Mouse (Mus musculus): ENCODE data around the gene Slc44a5.

Slc44a5 gene

DNA sequence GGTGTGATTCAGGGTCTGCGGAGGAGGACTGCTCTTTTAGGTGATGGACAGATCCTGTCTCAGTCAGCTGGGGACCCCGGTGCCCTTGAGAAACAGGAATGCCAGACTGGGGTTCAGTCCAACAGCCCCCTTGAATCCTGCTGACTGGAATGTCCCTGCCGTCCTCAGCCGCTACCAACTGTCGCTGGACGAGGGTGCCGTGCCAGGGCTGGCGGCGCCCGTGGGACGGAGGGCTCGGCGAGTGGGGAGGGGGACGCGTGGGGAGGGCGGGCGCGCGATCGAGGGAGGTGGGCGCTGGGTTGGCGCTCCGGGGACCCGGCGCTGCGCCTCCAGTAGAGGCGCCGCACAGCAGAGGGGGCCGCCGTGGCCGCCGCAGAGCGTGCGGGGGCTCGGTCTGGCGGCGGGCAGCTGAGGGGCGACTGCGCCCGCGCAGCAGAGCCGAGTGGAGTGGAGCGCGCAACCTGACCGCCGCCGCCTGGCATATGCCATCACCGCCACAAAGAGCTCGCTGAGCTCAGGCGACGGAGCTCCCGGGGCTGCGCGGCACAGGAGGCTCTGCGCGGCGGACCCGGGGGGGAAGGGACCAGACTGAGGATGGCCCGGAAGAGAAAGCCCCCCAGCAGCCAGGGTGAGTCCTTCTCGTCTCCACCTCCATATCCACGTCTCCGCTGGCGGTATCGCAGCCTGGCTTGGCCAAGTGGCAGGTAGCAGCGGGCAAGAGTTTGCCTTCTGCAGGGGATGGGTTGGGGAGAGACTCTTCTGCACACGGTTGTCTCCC, at the start of gene Slc44a5:
Gene Slc44a5, plus strand, starts transcription at position 266 of the 778 bp plus-strand sequence.
- no peak for DNase-seq

DNA sequence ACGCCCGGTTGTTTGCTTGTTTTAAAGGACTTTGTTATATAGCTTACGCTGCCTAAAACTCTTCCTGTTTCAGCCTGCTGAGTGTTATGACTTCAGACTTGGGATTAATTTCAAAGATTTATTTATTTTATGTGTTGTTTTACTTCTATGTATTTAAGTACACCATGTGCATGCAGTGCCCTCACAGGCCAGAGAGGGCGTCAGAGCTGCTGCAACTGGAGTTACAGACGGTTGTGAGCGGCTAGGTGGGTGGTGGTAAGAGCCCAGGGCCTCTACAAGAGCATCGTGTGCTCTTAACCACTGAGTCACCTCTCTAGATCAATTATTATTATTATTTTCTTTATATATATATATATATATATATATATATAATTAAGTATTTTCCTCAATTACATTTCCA, 46.9 kb upstream of the Slc44a5 start:
- no peak for DNase-seq

DNA sequence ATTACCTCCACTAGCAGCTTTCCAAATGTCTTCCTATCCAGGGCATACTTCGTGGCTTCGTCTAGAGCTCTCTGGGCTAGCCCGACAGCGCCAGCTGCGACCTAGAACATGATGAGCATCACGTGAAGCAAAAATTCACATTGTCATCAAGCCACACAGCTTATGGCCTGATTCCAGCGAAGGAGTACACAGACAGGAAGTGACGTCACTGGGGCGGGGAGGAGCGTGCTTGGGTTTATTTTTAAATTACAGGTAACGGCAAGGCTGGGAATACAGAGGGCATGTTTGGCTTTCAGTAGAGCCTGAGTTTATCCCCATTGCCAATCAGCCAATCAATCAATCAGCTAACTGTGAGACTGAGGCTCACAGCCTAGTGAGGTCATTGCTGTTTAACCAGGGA, 43.7 kb upstream of the Slc44a5 start:
- DNase-seq, result peak; percentile 31

DNA sequence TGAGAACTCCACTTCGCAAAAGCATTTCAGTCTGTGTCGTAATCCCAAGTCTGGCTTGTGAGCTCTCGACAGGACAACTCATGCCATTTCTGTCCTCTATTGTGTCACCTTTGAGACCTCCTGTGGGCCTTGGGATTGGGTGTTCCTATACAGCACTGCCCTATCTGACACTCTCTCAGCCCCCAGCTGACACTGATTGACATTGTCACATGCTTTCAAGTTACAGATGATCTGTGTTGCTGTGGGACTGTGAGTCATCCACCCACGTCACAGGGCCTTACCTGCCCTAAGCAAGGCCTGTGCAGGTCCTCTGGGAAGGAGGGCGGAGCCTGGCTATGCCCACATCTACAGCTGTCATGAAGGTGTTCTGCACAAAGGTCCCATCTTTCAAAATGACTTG, 40.8 kb upstream of the Slc44a5 start:
- DNase-seq, result no peak

DNA sequence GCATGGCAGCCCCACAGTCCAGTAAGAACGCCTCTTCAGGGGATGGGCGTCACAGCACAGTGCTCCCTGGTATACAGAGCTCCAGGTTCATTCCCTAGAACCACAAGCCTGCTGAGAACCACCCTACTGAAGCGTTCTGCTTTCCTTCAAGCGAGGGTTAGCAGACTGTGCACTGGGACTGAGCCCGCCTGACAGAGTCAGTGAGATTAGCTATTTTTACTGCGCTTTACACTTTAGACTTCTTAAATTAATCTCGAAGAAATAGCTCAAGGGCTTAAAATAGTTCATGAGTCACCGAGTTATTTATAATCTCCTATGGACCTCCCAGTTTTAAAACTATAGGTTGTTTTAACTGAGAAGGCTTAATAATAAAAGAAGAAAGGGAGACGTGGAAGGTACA, 37.4 kb upstream of the Slc44a5 start:
- no peak for DNase-seq

DNA sequence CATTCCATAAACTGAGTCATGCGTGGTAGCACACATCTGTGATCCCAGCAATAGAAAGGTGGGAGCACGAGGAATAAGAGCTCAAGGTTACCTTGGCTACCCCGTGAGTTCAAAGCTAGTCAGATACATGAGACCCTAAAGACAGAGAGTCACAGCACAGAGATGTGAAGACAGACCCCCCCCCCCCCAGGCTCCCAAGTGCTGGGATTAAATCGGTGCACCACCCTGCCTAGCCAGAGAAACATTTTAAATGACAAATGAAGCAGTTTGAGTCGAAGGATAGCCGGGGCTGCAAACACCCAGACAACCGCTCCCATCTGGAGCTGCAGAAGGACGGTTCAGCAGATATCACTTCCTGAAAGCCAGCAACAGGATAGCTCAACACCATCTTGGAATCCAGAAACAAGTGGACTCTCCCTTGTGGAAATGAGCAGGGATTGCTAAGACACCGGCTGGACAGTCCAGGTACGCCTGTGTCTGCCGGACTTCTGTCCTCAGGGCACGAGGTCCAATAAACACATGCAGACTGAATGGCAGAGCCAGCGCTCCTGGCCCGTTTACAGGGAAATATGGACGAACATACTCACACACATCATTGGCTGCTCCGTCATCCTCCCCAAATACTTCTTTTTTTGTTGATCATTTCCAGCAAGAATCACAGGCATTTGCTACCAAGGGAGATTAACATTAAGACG, 36.0 kb upstream of the Slc44a5 start:
- DNase-seq, result no peak

DNA sequence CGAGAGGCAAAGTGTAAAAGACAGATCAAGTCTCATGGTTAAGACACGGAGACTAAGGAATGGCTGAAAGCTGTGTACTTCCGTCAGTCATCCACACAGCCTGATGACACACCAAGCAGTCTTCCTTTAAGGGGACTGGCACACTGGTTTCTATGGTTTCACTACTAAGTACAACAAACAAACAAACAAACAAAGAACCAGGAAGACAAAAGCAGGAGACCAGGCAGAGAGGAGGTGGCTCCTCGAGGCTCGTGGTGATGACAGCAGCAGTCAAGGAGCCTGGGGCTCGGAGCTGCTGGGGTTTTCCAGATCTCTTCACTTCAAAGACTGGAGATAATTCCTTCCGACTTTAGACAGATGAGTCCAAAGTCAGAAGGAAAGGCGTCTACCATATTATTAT, 33.2 kb upstream of the Slc44a5 start:
- DNase-seq, result no peak

DNA sequence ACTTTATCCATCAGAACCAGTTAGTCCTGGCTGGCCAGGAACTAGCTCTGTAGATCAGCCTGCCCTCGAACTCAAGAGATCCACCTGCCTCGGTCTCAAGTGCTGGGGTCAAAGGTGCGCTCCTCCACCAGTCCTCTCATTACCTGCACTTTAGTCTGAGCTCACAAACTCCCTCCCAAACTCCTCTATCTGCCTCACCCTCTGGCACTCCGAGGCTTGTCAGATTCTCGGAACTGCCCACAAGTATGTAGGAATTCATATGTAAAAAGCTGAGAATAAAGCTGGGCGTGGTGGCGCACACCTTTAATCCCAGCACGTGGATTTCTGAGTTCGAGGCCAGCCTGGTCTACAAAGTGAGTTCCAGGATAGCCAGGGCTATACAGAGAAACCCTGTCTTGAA, 32.8 kb upstream of the Slc44a5 start:
- no peak for DNase-seq

DNA sequence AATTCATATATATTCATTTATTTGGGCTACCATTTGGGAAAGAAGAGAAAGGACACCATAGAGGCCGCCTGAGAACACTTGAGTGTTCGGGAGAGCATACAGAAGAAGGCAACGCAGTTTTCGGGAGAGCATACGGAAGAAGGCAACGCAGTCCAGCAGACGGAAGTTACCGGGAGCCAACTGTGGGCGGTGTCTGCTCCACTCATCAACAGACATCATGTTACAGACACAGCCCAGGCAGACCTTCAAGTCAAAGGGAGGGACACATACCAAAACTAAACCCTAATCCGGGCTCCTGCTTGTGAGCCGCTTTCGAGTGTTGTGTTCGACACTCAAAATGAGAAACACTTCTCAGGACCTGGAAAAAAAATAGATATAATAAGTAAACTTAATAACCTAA, 31.6 kb upstream of the Slc44a5 start:
- DNase-seq, result no peak

DNA sequence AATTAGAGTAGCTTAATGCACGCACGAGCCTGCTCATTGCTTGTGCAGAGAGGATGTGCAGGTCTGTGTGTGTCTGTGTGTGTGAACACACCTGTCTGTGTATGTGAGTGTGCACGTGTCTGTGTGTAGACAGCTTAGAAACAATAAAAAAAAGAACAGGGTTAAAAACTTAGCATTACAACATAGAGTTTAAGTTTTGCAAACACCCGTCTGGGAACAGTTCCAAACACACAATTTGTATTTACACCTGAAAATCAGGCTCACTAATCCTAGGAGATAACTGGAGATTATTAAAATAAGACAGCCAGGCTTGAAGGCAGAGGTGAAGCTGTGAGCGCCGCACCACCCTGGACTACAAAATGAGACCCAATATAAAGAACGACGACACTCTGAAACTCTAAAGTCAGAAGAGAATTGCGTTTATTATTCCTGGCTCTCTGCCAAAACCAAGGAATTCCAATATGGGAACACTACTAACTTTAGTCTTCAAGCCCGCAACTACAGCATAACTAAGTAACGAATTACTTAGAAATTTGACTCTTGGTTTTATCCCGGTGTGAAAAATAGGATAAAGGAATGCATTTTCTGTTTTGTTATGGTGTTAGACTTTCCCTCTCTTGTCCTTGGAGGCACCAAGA, 30.1 kb upstream of the Slc44a5 start:
- DNase-seq, result no peak

DNA sequence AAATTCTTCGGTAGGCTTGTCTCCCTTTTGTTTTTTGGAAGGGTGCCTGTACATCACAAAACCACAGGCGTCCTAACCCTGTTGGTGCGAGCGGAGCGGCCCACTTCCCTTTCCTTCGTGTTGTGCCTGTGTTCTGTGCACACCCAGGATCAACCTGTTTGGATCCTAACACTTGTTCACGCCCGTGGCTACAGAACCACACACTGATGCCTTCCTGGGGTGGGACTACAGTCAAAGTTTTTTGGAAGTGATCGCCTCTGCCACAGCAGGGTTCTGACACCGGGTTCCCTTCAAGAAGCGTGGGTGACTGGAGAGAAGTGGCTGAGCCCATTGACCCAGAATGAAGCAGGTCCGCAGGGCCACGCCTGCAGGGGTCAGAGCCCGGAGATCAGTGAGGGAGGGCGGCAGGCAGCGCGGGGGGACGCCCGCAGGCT, 29.3 kb upstream of the Slc44a5 start:
- DNase-seq, result no peak

DNA sequence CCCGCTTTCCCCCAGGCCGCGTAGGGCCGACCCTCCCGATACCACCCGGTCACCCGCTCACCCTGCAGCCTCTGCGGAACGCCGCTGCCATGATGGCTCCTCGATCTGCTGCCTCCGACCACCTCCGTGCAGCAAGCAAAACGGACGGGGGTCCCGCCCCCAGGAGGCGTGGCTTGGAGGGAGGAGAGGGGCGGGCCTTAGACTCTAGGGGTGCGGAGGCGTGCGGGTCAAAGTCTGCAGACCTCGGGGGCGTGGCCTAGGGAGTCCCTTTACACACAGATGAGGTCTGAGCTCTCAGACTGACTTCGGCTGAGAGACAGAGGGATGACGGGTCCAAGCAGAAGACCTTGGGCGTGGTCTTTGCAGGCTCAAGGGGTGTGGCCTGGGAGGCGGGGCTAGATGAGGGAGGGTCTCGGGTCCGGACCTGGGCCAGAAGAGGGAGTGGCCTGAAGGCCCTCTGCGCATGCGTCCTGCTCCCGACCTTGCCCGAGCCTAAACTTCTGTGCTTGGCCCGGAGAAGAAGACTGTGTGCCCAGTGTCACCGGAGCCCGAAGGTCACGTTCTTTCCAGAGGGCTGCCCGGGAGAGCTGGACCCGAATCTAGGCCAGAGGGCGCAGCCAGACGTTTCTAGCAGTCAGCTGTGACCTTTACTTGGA, 28.8 kb upstream of the Slc44a5 start, which contains the start of gene Acadm:
Gene Acadm, minus strand, starts transcription at position 298 of the 656 bp plus-strand sequence.
- DNase-seq, result peak; percentile 99

DNA sequence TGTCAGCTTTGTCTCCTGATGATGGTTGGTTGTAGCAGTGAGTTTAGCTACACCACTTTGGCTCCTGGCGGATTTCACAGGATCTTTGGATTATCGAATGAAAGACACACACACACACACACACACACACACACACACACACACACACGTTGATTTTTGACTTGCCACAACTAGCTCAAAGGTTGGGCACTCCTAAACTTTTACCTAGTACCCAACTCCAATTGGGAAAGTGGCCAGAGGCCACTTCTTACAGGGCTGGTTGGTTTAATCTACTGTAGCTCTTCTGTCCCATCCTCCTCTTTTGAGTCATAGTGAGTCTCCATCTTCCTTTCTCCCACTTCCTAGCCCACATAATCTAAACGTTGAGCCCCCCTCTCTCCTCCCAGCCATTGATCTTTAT, 26.0 kb upstream of the Slc44a5 start:
- DNase-seq, result no peak

DNA sequence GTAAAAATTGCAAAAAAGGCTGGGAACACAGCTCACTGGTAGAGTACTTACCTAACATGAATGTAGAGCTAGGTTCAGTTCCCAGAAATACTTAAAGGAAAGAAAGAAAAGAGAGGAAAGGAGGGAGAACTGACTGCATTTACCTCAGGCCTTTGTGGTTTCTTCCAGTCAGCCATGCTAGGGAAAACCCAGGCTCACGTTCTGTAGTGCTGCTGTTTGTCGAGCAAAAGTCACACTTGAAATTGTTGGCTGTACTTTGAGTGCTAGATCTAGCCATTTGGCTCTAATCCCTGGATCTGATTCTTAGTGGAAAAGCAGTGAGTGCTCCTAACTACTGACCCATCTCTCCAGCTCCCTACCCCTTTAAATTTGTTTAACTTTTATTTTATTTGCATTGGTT, 25.1 kb upstream of the Slc44a5 start:
- DNase-seq, result no peak

DNA sequence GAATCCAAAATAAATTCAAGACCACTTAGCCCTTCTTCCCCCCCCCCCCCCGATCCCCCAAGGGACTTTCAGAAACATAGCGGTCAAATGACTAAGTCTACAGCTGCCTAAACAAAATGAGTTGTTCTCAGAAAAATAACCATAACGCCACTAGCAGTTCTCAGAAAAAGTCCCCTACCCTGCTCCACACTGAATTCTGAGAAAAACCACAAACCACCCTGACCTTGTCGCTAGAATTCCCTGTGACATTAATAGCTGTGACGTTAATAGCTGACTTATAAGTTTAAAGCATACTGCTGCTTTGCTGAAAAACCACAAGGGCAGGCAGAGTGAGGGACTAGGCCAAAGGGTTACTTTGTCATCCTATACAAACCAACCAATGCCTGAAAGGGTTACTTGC, 15.3 kb upstream of the Slc44a5 start:
- DNase-seq, result no peak

DNA sequence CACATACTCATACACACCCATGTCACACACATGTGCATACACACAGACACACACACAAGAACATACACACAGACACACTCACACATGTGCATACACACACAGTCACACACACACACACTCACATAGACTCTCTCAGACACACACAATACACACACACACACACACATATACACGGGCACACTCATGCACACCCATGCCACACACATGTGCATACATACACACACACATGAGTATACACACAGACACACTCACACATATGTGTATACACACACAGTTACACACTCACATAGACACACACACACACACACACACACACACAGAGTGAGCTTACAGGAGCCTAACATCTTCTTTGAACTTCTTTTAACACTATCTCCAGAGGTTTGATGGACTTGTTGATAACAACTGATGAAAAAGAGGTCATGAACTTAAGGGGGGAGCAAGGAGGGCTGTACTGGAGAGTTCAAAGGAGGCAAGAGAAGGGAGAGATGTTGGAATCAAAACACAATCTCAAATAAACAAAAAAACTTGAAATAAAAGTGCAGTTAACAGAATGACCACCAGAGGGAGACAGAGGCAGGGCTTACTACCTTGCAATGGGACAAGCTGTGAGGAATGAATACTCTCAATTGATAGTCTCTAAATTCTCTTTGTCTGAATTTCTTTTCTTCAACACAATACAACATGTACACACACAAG, 14.1 kb upstream of the Slc44a5 start:
- peak; percentile 36 for DNase-seq

DNA sequence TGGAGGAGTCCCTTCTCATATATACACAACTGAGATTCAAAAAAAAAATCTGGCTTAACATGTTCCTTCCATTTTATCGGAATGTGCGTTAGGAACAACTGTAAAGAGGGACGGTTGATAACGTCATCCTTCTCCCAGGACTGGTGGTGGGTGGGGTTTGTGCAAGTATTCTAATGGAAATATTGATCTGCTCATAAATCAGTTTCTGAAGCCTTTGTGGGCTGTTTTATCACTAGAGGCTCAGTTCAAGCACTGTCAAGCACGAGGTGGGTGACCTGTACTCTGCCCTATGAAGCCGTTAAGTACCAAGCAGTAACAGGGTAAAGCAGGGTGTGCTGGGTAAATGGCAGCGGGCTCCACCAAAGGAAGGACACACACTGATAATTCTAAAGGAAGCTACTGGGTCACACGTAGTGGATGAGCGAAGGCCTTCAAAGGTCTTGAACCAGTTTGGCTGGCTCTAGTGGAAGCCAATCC, 13.5 kb upstream of the Slc44a5 start:
- DNase-seq, result no peak

DNA sequence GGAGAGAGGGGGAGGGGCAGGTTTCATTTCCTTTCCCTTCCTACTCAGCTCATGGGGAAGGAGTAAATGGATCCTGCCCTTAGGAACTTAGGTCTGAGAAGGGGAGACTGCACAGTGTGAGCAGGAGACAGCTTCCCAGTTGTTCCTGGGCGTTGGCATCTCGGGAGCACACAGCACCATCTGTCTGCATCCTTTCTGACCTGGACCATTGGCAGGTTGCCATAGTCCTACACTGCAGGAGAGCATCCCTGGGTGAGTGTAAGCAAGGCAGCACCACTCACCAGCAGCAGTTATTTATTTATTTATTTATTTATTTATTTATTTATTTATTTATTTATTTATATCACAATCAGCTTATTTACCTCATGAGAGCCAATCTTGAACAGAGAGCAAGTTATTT, 12.4 kb upstream of the Slc44a5 start:
- DNase-seq, result no peak

DNA sequence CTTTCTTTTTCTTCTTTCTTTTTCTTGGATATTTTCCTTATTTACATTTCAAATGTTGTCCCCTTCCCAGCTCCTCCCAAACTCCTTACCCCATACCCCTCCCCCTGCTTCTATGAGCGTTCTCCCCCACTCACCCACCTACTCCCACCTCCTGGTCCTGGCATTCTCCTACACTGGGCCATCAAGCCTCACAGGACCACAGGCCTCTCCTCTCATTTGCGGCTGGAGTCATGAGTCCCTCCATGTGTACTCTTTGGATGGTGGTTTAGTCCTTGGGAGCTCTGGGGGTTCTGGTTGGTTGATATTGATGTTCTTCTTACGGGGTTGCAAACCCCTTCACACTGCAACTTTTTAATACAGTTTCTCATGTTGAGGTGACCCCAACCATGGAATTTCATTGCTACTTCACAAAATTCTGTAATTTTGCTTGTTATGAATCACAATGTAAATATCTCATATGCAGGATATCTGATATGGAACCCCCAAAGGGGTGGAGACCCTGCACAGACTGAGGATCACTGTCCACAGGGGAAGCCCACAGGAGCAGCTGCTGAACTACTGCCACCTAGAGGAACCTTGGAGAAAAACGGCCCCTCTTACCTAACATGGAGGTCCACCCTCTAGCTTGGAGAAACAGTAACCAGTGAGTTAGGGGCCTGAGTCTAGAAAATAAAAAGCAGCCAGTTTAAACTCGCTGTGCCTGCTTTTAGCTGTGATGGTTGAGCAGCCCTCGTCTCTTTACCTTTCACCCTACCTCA, 11.4 kb upstream of the Slc44a5 start:
- peak; percentile 44 for DNase-seq

DNA sequence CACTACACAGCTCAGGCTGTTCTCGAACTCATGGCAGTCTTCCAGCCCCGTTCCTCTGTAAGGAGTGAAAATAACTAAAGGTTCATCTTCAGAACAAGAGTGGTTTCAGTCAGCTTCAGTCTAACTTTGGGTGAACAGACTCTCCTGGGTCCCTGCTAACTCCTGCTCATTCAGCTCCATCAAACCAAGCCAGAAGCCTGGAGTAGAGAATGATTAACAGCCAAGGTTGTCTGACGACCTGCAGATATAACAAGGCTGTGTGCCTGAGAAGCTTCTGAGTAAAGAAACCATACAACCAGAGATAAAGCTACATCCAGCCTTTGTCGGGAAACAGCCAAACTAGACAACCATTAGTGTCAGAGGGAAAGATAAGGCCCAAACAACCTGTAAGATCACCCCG, 5.8 kb upstream of the Slc44a5 start:
- DNase-seq, result no peak

DNA sequence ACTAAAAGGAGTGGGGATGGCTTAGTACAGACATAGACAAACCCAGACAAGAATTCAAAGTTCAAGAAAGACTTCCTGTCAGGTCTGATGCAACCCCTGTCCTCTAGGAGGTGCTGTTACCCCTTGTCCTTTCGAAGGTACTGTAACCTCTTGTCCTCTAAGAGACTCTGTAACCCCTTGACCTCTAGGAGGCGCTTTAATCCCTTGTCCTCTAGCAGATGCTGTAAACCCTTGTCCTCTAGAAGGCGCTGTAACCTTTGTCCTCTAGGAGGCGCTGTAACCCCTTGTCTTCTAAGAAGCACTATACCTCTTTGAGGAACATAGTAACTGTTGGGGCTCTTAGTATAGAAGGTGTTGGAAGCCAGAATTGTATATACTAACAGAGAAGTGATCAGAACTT, 4.7 kb upstream of the Slc44a5 start:
- peak; percentile 58 for DNase-seq

DNA sequence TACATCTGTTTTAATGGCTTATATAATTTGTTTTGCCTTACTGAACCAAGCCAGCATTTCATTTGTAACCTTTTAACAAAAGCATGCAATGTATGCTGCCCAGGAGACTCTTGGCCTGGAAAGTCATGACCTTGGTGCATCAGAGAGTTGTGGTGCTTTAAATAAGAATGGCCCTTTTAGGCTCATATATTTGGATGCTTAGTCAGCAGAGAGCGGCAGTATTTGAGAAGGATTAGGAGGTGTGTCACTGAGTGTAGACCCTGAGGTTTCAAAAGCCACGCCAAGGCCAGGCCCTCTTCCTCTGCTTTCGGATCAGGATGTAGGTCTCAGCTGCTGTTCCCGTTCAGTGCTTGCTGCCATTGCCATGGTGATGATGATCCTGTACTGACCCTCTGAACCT, 3.8 kb upstream of the Slc44a5 start:
- DNase-seq, result no peak
